Mouse (Mus musculus) ES-Bruce4 (cell line): Measurements from ENCODE around the gene Pdzd2.

Source experiments
- CTCF ChIP-seq: IDR thresholded peaks from one replicate; pipeline ENCODE4 v1.8.1; 2011; ENCODE audit warnings: low read depth, low read length
- EP300 ChIP-seq: IDR thresholded peaks from 2 replicates; pipeline ENCODE4 v1.6.1; 2011; ENCODE audit warnings: low read depth, low read length; ENCODE audit not compliant: insufficient read depth
- POLR2A ChIP-seq: IDR thresholded peaks from one replicate; pipeline ENCODE4 v1.8.1; 2011; ENCODE audit warnings: low read length; ENCODE audit not compliant: insufficient read depth

- TF ChIP-seq CTCF (no peak), POLR2A (no peak), EP300 (no peak)
Measured at GRCm38 (mm10) chr15:12490969-12491368, 248.8 kb downstream of the Pdzd2 start.
